Comparison of ENCODE assay signal across 10 mouse cellular contexts in the genomic region with DNA sequence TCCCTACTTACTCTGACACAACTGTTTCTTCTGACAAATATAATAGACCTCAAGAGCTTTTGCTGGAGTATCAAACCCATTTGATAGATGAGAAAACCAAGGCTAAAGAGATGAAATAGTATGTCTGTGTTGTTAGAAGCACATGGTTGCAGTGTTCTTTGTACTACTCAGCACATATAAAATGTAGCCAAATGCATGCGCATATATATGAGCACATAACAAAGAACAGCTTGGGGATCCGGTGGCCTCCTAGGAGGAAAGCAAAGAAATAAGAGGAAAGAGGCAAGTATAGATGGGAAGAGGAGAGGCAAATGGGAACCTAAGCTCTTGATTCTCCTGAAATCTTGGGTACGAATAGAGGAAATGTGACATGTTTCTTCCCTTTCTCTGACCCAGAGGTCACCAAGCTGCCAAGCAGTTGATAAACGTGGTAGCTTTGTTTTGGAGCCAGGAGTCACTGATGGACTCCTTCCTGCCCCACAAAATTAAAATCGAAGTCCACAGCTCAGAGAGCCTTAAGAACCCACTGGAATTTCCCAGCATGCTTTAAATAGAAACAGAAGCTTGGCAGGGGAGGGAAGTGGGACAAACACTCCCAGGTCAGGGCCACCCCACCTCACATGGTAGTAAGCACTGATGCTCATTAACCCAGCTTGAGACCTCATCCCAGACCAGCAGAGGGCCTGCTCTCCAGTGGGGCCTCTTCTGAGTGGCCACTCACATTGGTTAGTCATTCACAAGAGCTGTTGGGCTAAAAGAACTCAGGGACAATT.
A peak's percentile ranks its signal among the peaks of the same experiment; 100 is the strongest.
DNase-seq lines count a peak whose midpoint lies in the region; ATAC-seq lines count a peak whose summit lies in the region.
"Had no signal": no experiment of that assay in that cellular context is flagged by ENCODE, and none has a peak within 500 bp of the region (broad histone marks: within the 10 kb centered on the region; RNA-seq: fewer than 3 reads in every experiment).

No protein-coding gene starts in this region.

- no peaks in the 10 kb centered on the region for H3K27me3 ChIP-seq in heart, embryonic 10.5 days (ENCODE audit: insufficient read depth, poor library complexity, severe bottlenecking)
- H3K27me3 ChIP-seq in kidney, embryonic 15.5 days = no peaks in the 10 kb centered on the region
- H3K27me3 ChIP-seq: CH12.LX had no signal

- H3K4me2 ChIP-seq in kidney, embryonic 15.5 days = no peak overlapping the region

- H3K36me3 ChIP-seq in heart, embryonic 10.5 days = no peaks in the 10 kb centered on the region
- no peaks in the 10 kb centered on the region for H3K36me3 ChIP-seq in kidney, embryonic 15.5 days

- no peak overlapping the region for H3K9ac ChIP-seq in kidney, embryonic 15.5 days

- peak; percentile 40; the same call in 1 of the 2 replicates for ATAC-seq in kidney, embryonic 15.5 days (replicated peaks; ENCODE audit: low FRiP score)

- intact Hi-C loops in heart, postnatal 36 days (cut with DNase I) = no loop called here

- WGBS in heart, embryonic 10.5 days = 60% methylated on average over 5 of the region's 5 CpGs
- 42% methylated on average over 5 of the region's 5 CpGs for WGBS in kidney, embryonic 15.5 days

- H3K4me1 ChIP-seq in heart, embryonic 10.5 days = peaks cover 9% of the 10 kb centered on the region
- H3K4me1 ChIP-seq in kidney, embryonic 15.5 days = peaks cover 7% of the 10 kb centered on the region; the same call in 1 of the 2 replicates

- DNase-seq in heart, embryonic 10.5 days (ENCODE audit: low spot score) = no peak
- no peak for DNase-seq in heart, postnatal 36 days
- DNase-seq in Muller cell, postnatal 12 days (ENCODE audit: inconsistent ontology term) = peak; percentile 48
- DNase-seq in embryo, embryonic 10.5 days (ENCODE audit: low spot score) = peak; percentile 42
- DNase-seq in thymus, postnatal 10 days (ENCODE audit: low spot score in 2 of 2) = no peak
- no peak for DNase-seq in testis, postnatal 14 days (ENCODE audit: low spot score)
- no peak for DNase-seq in spleen, postnatal 14 days (ENCODE audit: low spot score in 2 of 2)

- no peaks in the 10 kb centered on the region for H3K9me3 ChIP-seq in heart, embryonic 10.5 days
- no peaks in the 10 kb centered on the region for H3K9me3 ChIP-seq in kidney, embryonic 15.5 days (replicated peaks)

- 0 out of 2 replicates have a peak overlapping the region, but pooled peaks have one; percentile 22 for H3K27ac ChIP-seq in heart, embryonic 10.5 days
- no peak overlapping the region for H3K27ac ChIP-seq in kidney, embryonic 15.5 days

- H3K4me3 ChIP-seq in heart, embryonic 10.5 days = no peak overlapping the region
- H3K4me3 ChIP-seq in kidney, embryonic 15.5 days (replicated peaks) = no peak overlapping the region
- H3K4me3 ChIP-seq: myocyte had no signal

Comparison
In these comparisons a context has a peak if more than half of its experiments do, and no peak if none do; other contexts are left out.
1. DNase-seq: peak in Muller cell, postnatal 12 days (single experiment) and embryo, embryonic 10.5 days (single experiment); none in heart, embryonic 10.5 days (single experiment), heart, postnatal 36 days (0 of 2), thymus, postnatal 10 days (0 of 2), testis, postnatal 14 days (single experiment) and spleen, postnatal 14 days (0 of 2).